Mouse (Mus musculus) common myeloid progenitor, adult 5-6 weeks (primary cell): ENCODE data around the gene Itgb1. TPM values are rescaled to one million over a fixed set of nuclear protein-coding genes. Genes with fewer than 3 reads are reported as not detected.

ENCODE experiments used
- total RNA-seq: library from RNA; stranded (forward); fragments of 200-1000, 187-1606 nt; gene quantifications from 2 replicates; pipeline ENCODE4 v1.2.3, GENCODE M21; 2017

The Itgb1 gene
- total RNA-seq, 1 experiment from 2014 or later: 190 TPM

Other genes starting within 250 kb of the Itgb1 start
- not detected in 2 replicates for gene Gm3952, start 113.0 kb downstream of the Itgb1 start, total RNA-seq